Mouse (Mus musculus) heart, embryonic 14.5 days (tissue): Measurements from ENCODE around the gene 4930467E23Rik. TPM values are rescaled to one million over a fixed set of nuclear protein-coding genes. Genes with fewer than 3 reads are reported as not detected.
"Not testable (repeated sequence)": the region's sequence is repeated elsewhere in the genome, so short reads cannot be mapped to it uniquely, and the experiment has no call there.

ENCODE experiments used
- ATAC-seq: fragments of 200-750 bp; cut with Nextera tagmentation; 2 replicates; pipeline ENCODE4 v1.8.0; 2017; ENCODE audit warnings: low read depth, moderate TSS enrichment; ENCODE audit not compliant: insufficient number of reproducible peaks, insufficient read depth, low FRiP score
- H3K27ac ChIP-seq, 2 experiments: fragments of 200-500 bp in 1 of 2; fragments of 300-500 bp in 1 of 2; sonication (generic) in 1 of 2; replicated peaks in 1 of 2; 2 replicates each; pipeline ENCODE4 v1.5.1; 2012 to 2014; ENCODE audit warnings: low read depth in 2 of 2, low read length in 2 of 2, control low read depth in 1 of 2, mild to moderate bottlenecking in 1 of 2, mixed read lengths in 1 of 2; ENCODE audit not compliant: control insufficient read depth in 1 of 2, insufficient read depth in 1 of 2
- H3K27me3 ChIP-seq: fragments of 300-500 bp; sonication (generic); 2 replicates; pipeline ENCODE4 v1.6.1; 2014; ENCODE audit warnings: mild to moderate bottlenecking, low read length, control low read depth; ENCODE audit not compliant: control insufficient read depth, insufficient read depth
- H3K36me3 ChIP-seq: fragments of 300-500 bp; sonication (generic); 2 replicates; pipeline ENCODE4 v1.6.1; 2014; ENCODE audit warnings: mild to moderate bottlenecking, control low read depth, low read length, mixed read lengths; ENCODE audit not compliant: control insufficient read depth, insufficient read depth
- H3K4me1 ChIP-seq, 2 experiments: fragments of 200-500 bp in 1 of 2; fragments of 300-500 bp in 1 of 2; sonication (generic) in 1 of 2; 2 replicates each; pipeline ENCODE4 v1.6.1; 2012 to 2014; ENCODE audit warnings: low read length in 2 of 2, control low read depth in 1 of 2, mixed read lengths in 1 of 2; ENCODE audit not compliant: control insufficient read depth in 2 of 2, insufficient read depth in 2 of 2
- H3K4me2 ChIP-seq: fragments of 300-500 bp; sonication (generic); 2 replicates; pipeline ENCODE4 v1.6.1; 2014; ENCODE audit warnings: mild to moderate bottlenecking, low read length
- H3K4me3 ChIP-seq, 2 experiments: fragments of 200-500 bp in 1 of 2; fragments of 300-500 bp in 1 of 2; sonication (generic) in 1 of 2; 2 replicates each; pipeline ENCODE4 v1.5.1; 2012 to 2014; ENCODE audit warnings: low read length in 2 of 2, mild to moderate bottlenecking in 2 of 2, control low read depth in 1 of 2, low read depth in 1 of 2, moderate library complexity in 1 of 2; ENCODE audit not compliant: control insufficient read depth in 1 of 2, insufficient read depth in 1 of 2
- H3K9ac ChIP-seq: fragments of 300-500 bp; sonication (generic); 2 replicates; pipeline ENCODE4 v1.6.1; 2014; ENCODE audit warnings: mild to moderate bottlenecking, low read length
- H3K9me3 ChIP-seq: fragments of 300-500 bp; sonication (generic); 2 replicates; pipeline ENCODE4 v1.6.1; 2016; ENCODE audit warnings: low read length, control low read depth; ENCODE audit not compliant: control insufficient read depth
- WGBS: fragments of 180-500 bp; shearing (Covaris S2); extraction: QIAGEN DNeasy Blood & Tissue Kit; methylation state at CpG from one replicate; pipeline ENCODE4 v1.1.7; 2014; 5-methylcytosine and 5-hydroxymethylcytosine counted together
- polyA plus RNA-seq: library from polyadenylated mRNA; unstranded; fragments of >200 nt; fragmentation: Nextera tagmentation; extraction: Ambion mirVana; gene quantifications from 2 replicates; pipeline ENCODE4 v1.2.1, GENCODE M21; 2014

Gene 4930467E23Rik
- polyA plus RNA-seq, 1 experiment from 2014 or later: not detected

GRCm38 (mm10) chr8:19784554-19785364 lies 55.4 kb downstream of the 4930467E23Rik start:
- peak overlapping the region; percentile 91 for H3K9ac ChIP-seq
- peak overlapping the region; percentile 64 to 87 for H3K27ac ChIP-seq
- H3K36me3 ChIP-seq, H3K27me3 ChIP-seq, H3K4me1 ChIP-seq, H3K9me3 ChIP-seq: not testable (repeated sequence)
- H3K4me2 ChIP-seq: peak overlapping the region; percentile 58
- peak overlapping the region; percentile 68 to 75 for H3K4me3 ChIP-seq
- 8% methylated on average over 67 of the region's 71 CpGs for WGBS
- ATAC-seq: peak; percentile 100

DNA sequence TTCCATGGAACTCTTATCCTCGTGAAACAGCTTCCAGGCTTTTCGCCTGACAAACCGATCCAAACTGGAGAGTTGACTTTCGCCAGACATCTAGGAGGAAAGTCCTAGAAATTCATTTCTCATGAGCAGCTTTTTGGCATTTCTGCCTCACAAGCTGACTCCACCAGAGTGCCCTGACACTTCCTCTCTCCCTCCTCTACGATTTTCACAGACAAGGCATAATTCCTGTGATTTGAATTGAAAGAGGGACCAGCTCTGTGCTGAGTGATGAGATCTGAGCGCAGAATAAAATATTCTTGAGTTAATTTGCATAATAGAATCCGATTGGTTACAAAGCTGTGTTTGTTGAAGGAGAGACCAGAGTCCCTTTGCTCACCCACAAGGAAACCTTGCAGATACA lies 63.3 kb downstream of the 4930467E23Rik start:
- H3K36me3 ChIP-seq, H3K4me1 ChIP-seq, H3K4me2 ChIP-seq, ATAC-seq, H3K4me3 ChIP-seq, H3K9ac ChIP-seq, H3K27me3 ChIP-seq, H3K27ac ChIP-seq, H3K9me3 ChIP-seq: not testable (repeated sequence)
- 63% methylated on average over 7 of the region's 7 CpGs for WGBS

Other genes starting within 250 kb of the 4930467E23Rik start
- not detected in 2 replicates for gene Defb7, start 234.5 kb upstream of the 4930467E23Rik start, polyA plus RNA-seq
- gene Gm31371, start 173.8 kb downstream of the 4930467E23Rik start, polyA plus RNA-seq: not detected in 2 replicates